18 mouse cellular contexts compared by ENCODE assay signal in the genomic region with DNA sequence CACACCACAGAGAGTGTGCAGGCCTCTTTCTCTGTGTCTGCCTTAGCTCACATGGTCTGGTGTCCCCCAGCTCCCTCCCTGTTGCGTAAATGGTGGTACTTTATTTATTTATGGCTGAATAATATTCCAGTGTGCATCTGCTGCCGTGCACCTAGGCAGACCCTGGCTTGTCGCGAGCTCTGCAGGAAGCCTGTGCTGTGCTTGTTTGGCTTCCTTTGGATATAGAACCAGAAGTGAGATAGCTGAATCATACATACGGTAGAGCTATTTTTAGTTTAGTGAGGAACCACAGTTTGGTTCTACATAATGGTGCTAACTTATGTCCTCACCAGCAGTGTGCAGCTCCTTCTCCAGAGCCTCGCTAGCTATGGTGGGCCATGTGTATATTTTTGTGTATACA. TPM values are rescaled to one million over a fixed set of nuclear protein-coding genes. Genes with fewer than 3 reads are reported as not detected.
DNase-seq lines count a peak whose midpoint lies in the region; ATAC-seq lines count a peak whose summit lies in the region.
"Had no signal": no experiment of that assay in that cellular context is flagged by ENCODE, and none has a peak within 500 bp of the region (broad histone marks: within the 10 kb centered on the region; RNA-seq: fewer than 3 reads in every experiment).

No protein-coding gene starts in this region.

- H3K4me2 ChIP-seq in heart, embryonic 13.5 days = no peak overlapping the region
- no peak overlapping the region for H3K4me2 ChIP-seq in liver, embryonic 15.5 days
- H3K4me2 ChIP-seq: heart, embryonic 12.5 days; limb, embryonic 12.5 days; lung, embryonic 15.5 days had no signal

- WGBS in heart, embryonic 13.5 days = 45% methylated on average over 6 of the region's 6 CpGs
- WGBS in liver, embryonic 15.5 days (ENCODE audit: insufficient replicate concordance) = 31% methylated on average over 6 of the region's 6 CpGs

- no peak for ATAC-seq in heart, embryonic 13.5 days (ENCODE audit: extremely low read depth, insufficient number of reproducible peaks, low FRiP score, low TSS enrichment)
- no peak for ATAC-seq in liver, embryonic 15.5 days (ENCODE audit: insufficient read depth)
- ATAC-seq: forebrain, embryonic 16.5 days; hindbrain, postnatal 0 days had no signal

- intact Hi-C loops in heart, postnatal 36 days (cut with DNase I) = loop anchor here (5.0 kb wide), 1 partner anchor 39 kb away; no protein-coding TSS in a partner anchor

- no peaks in the 10 kb centered on the region for H3K36me3 ChIP-seq in heart, embryonic 13.5 days
- H3K36me3 ChIP-seq in liver, embryonic 15.5 days (replicated peaks) = no peaks in the 10 kb centered on the region
- H3K36me3 ChIP-seq: heart, embryonic 12.5 days; lung, embryonic 15.5 days; midbrain, embryonic 10.5 days had no signal

- no peak for DNase-seq in heart, postnatal 36 days
- DNase-seq in right cerebral cortex, adult 18-20 months = peak; percentile 51
- DNase-seq in right cerebral cortex, postnatal 10 days (ENCODE audit: low spot score in 2 of 2) = no peak
- DNase-seq in telencephalon, adult 2 months (ENCODE audit: low read depth, low spot score) = peak; percentile 69
- no peak for DNase-seq in kidney, adult 9 months
- DNase-seq in neural tube, embryonic 10.5 days (ENCODE audit: extremely low spot score, low spot score) = no peak
- DNase-seq: adrenal gland, postnatal 10 days; embryo, embryonic 11 days; gastrocnemius, postnatal 14 days had no signal

- H3K27ac ChIP-seq in heart, embryonic 13.5 days (replicated peaks) = 0 out of 2 replicates have a peak overlapping the region, but pooled peaks have one; percentile 10
- 0 out of 2 replicates have a peak overlapping the region, but pooled peaks have one; percentile 3 for H3K27ac ChIP-seq in liver, embryonic 15.5 days (replicated peaks)
- H3K27ac ChIP-seq: hindbrain, postnatal 0 days; limb, embryonic 12.5 days; lung, embryonic 15.5 days; midbrain, embryonic 10.5 days had no signal

- 0 out of 2 replicates have a peak overlapping the region, but pooled peaks have one; percentile 45 for H3K9ac ChIP-seq in heart, embryonic 13.5 days
- H3K9ac ChIP-seq in liver, embryonic 15.5 days = no peak overlapping the region
- H3K9ac ChIP-seq: heart, embryonic 12.5 days; limb, embryonic 12.5 days; lung, embryonic 15.5 days had no signal

- H3K4me1 ChIP-seq in heart, embryonic 13.5 days = peaks cover 38% of the 10 kb centered on the region
- H3K4me1 ChIP-seq in liver, embryonic 15.5 days (replicated peaks) = peaks cover 22% of the 10 kb centered on the region; the same call in 1 of the 2 replicates
- H3K4me1 ChIP-seq: limb, embryonic 12.5 days; lung, embryonic 15.5 days; midbrain, embryonic 10.5 days had no signal

- H3K4me3 ChIP-seq in heart, embryonic 13.5 days = no peak overlapping the region
- H3K4me3 ChIP-seq in liver, embryonic 15.5 days (replicated peaks) = no peak overlapping the region
- H3K4me3 ChIP-seq: heart, embryonic 12.5 days; limb, embryonic 12.5 days; lung, embryonic 15.5 days; midbrain, embryonic 10.5 days; myocyte had no signal

- H3K9me3 ChIP-seq in heart, embryonic 13.5 days = no peaks in the 10 kb centered on the region
- H3K9me3 ChIP-seq in liver, embryonic 15.5 days (replicated peaks) = no peaks in the 10 kb centered on the region
- H3K9me3 ChIP-seq: heart, embryonic 12.5 days; limb, embryonic 12.5 days; lung, embryonic 15.5 days; midbrain, embryonic 10.5 days had no signal

- H3K27me3 ChIP-seq in heart, embryonic 13.5 days (replicated peaks) = no peaks in the 10 kb centered on the region
- no peaks in the 10 kb centered on the region for H3K27me3 ChIP-seq in liver, embryonic 15.5 days
- H3K27me3 ChIP-seq: heart, embryonic 12.5 days; limb, embryonic 12.5 days; lung, embryonic 15.5 days had no signal

RNA-seq across cellular contexts. Expression of gene Ppp2r5c, which starts 11.7 kb away (rescaled TPM):
- polyA plus RNA-seq in heart, embryonic 13.5 days (2015; fragmentation: Nextera tagmentation; extraction: Ambion mirVana) = 113 and 127 TPM in 2 replicates
- 10 to 100 TPM; 94.4 to 96.6 TPM for total RNA-seq in heart, postnatal 36 days (2021)
- 64.2 and 66.0 TPM in 2 replicates for polyA plus RNA-seq in liver, embryonic 15.5 days (2015; fragmentation: Nextera tagmentation; extraction: Ambion mirVana)

Comparison
In these comparisons a context has a peak if more than half of its experiments do, and no peak if none do; other contexts are left out.
1. DNase-seq: peak in right cerebral cortex, adult 18-20 months (single experiment) and telencephalon, adult 2 months (single experiment); none in heart, postnatal 36 days (0 of 2), right cerebral cortex, postnatal 10 days (0 of 2), kidney, adult 9 months (single experiment) and neural tube, embryonic 10.5 days (single experiment).